Mouse (Mus musculus) heart, postnatal 0 days (tissue): ENCODE data around the gene Erc1. TPM values are rescaled to one million over a fixed set of nuclear protein-coding genes. Genes with fewer than 3 reads are reported as not detected.

ENCODE experiments used
- ATAC-seq: fragments of 200-750 bp; cut with Nextera tagmentation; 2 replicates; pipeline ENCODE4 v1.8.0; 2017; ENCODE audit warnings: low read depth, moderate number of reproducible peaks, moderate library complexity; ENCODE audit not compliant: insufficient read depth
- DNase-seq: peaks from one replicate; pipeline ENCODE4 v3.0.0-alpha.2; 2016; ENCODE audit warnings: low spot score
- H3K27ac ChIP-seq: fragments of 300-500 bp; sonication (generic); 2 replicates; pipeline ENCODE4 v1.5.1; 2014; ENCODE audit warnings: low read depth, mild to moderate bottlenecking
- H3K27me3 ChIP-seq: fragments of 300-500 bp; sonication (generic); 2 replicates; pipeline ENCODE4 v1.6.1; 2014; ENCODE audit warnings: low read length, mixed read lengths; ENCODE audit not compliant: control insufficient read depth, insufficient read depth
- H3K36me3 ChIP-seq: fragments of 300-500 bp; sonication (generic); replicated peaks from 2 replicates; pipeline ENCODE4 v1.6.1; 2014; ENCODE audit warnings: low read length, mixed read lengths; ENCODE audit not compliant: control insufficient read depth, insufficient read depth
- H3K4me1 ChIP-seq: fragments of 300-500 bp; sonication (generic); 2 replicates; pipeline ENCODE4 v1.6.1; 2014; ENCODE audit warnings: antibody characterized with exemption; ENCODE audit not compliant: control insufficient read depth, insufficient read depth
- H3K4me2 ChIP-seq: fragments of 300-500 bp; sonication (generic); 2 replicates; pipeline ENCODE4 v1.6.1; 2014; ENCODE audit warnings: low read depth, mild to moderate bottlenecking, low read length, moderate library complexity
- H3K4me3 ChIP-seq: fragments of 300-500 bp; sonication (generic); 2 replicates; pipeline ENCODE4 v1.5.1; 2014; ENCODE audit warnings: low read depth, low read length
- H3K9ac ChIP-seq: fragments of 300-500 bp; sonication (generic); replicated peaks from 2 replicates; pipeline ENCODE4 v1.6.1; 2014; ENCODE audit warnings: low read depth, low read length, mixed read lengths
- H3K9me3 ChIP-seq: fragments of 300-500 bp; sonication (generic); replicated peaks from 2 replicates; pipeline ENCODE4 v1.6.1; 2016; ENCODE audit warnings: low read length; ENCODE audit not compliant: control insufficient read depth
- CTCF ChIP-seq: IDR thresholded peaks from 2 replicates; pipeline ENCODE4 v1.5.1; 2016; ENCODE audit warnings: antibody characterized with exemption, control low read depth, low read depth
- EP300 ChIP-seq: IDR thresholded peaks from 2 replicates; pipeline ENCODE4 v1.6.1; 2016; ENCODE audit warnings: antibody characterized with exemption, low read depth
- WGBS: fragments of 180-500 bp; shearing (Covaris S2); extraction: QIAGEN DNeasy Blood & Tissue Kit; methylation state at CpG from one replicate; pipeline ENCODE4 v1.1.7; 2014; 5-methylcytosine and 5-hydroxymethylcytosine counted together
- polyA plus RNA-seq: library from polyadenylated mRNA; unstranded; fragments of >200 nt; fragmentation: Nextera tagmentation; extraction: Ambion mirVana; gene quantifications from 2 replicates; pipeline ENCODE4 v1.2.1, GENCODE M21; 2015
- total RNA-seq: library from RNA; depleted of rRNA; stranded (reverse); fragments of >200 nt; gene quantifications from 2 replicates; pipeline ENCODE4 v1.2.3, GENCODE M21; 2014; ENCODE audit warnings: low replicate concordance

Gene Erc1
- total and polyA plus RNA-seq, 2 experiments from 2014 or later = 11.9 to 30.7 TPM

DNA sequence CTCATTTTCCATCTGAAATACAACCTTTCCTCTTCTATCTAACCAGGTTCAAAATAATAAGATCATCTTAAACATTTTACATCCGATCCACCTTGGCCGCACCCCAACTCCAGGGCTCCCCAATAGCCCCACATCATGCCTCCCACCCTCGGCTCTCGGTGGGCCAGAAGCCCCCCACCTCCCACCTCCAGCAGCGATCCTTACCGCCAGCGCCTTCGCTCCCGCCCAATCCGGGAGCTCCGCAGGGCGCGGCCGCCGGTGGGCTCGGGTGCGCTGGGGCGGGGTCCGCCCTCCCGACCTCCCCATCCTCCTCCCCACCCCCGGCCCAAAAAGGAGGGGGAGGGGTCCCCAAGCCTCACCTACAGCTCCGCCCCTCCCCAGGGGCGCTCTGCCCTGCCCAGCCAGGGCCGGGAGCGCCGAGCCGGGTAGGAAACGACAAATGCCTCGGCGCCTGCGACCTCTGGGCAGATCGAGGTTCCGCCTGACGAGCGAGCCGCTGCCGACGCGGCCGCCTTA lies 391 bp downstream of the Erc1 start:
- Histone ChIP-seq H3K27me3 (no peaks in the 10 kb centered on the region), H3K4me3 (peak overlapping the region; percentile 98), H3K4me2 (peak overlapping the region; percentile 95), H3K36me3 (no peaks in the 10 kb centered on the region), H3K9me3 (no peaks in the 10 kb centered on the region), H3K4me1 (peaks cover 13% of the 10 kb centered on the region), H3K9ac (peak overlapping the region; percentile 93), H3K27ac (peak overlapping the region; percentile 96)
- peak; percentile 5 for ATAC-seq
- DNase-seq = no peak
- WGBS = 1% methylated on average over 31 of the region's 40 CpGs
- TF ChIP-seq CTCF (no peak), EP300 (no peak)

DNA sequence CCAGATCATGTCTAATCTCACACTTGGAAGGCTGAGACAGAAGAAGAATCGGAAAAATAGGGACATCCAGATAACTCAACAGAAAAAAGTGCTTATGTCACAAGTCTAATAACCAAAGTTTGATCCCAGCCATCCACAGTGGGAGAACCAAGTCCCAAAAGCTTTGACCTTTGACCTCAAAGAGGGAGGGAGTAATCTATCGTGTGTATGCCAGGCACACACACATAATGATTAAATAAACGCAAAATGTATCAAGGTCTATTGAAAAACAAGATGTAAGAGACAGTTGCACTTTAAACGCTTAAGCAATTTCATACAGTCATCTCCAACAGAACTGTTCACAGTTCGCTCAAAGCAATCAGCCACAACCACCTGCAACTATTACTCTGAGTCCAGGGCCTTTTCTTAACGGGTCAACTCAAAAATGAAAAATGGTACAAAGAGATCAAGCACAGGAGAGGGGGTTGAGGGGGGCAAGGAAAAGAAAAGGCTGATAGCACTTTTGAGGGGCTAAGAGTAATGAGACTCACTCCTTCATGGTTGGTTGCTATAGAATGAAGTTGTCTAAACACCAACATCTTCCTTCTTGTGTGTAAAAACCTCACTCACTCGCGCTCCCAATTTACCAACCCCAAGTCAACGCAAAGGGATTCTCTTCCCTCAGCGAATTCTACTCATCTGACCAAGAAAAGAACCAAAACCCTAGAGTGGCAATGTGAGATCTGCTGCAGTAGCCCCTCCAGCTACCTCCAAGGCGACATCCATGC lies 1.0 kb downstream of the Erc1 start:
- WGBS = 34% methylated on average over 11 of the region's 11 CpGs
- ATAC-seq (no peak), DNase-seq (no peak)
- peak overlapping the region; percentile 93 for H3K9ac ChIP-seq
- TF ChIP-seq EP300 (no peak), CTCF (no peak)
- H3K4me2 ChIP-seq = peak overlapping the region; percentile 95
- H3K9me3 ChIP-seq = no peaks in the 10 kb centered on the region
- H3K27me3 ChIP-seq = no peaks in the 10 kb centered on the region
- H3K36me3 ChIP-seq = no peaks in the 10 kb centered on the region
- H3K4me1 ChIP-seq = peaks cover 13% of the 10 kb centered on the region
- H3K27ac ChIP-seq = peak overlapping the region; percentile 96; the same call in 1 of the 2 replicates
- H3K4me3 ChIP-seq = peak overlapping the region; percentile 98

GRCm38 (mm10) chr6:119829951-119830350 lies 18.0 kb downstream of the Erc1 start:
- Histone ChIP-seq H3K4me1 (peaks cover 6% of the 10 kb centered on the region; the same call in 1 of the 2 replicates), H3K27ac (no peak overlapping the region), H3K9ac (no peak overlapping the region), H3K4me3 (no peak overlapping the region), H3K36me3 (no peaks in the 10 kb centered on the region), H3K4me2 (no peak overlapping the region), H3K9me3 (no peaks in the 10 kb centered on the region), H3K27me3 (no peaks in the 10 kb centered on the region)
- TF ChIP-seq EP300 = no peak
- TF ChIP-seq CTCF = no peak
- DNase-seq = no peak
- no peak for ATAC-seq
- 74% methylated on average over 5 of the region's 5 CpGs for WGBS

- peaks cover 6% of the 10 kb centered on the region; the same call in 1 of the 2 replicates for H3K4me1 ChIP-seq
- peak; percentile 36 for ATAC-seq
- no peaks in the 10 kb centered on the region for H3K9me3 ChIP-seq
- TF ChIP-seq CTCF (no peak), EP300 (peak; percentile 62)
- H3K4me3 ChIP-seq = no peak overlapping the region
- H3K4me2 ChIP-seq = no peak overlapping the region
- no peaks in the 10 kb centered on the region for H3K27me3 ChIP-seq
- H3K36me3 ChIP-seq = peaks cover 16% of the 10 kb centered on the region
- WGBS = 45% methylated on average over 1 of the region's 1 CpGs
- H3K9ac ChIP-seq = no peak overlapping the region
- peak; percentile 33 for DNase-seq
- peak overlapping the region; percentile 75 for H3K27ac ChIP-seq
These were observed 19.8 kb downstream of the Erc1 start for GRCm38 (mm10) chr6:119828165-119828564.

DNA sequence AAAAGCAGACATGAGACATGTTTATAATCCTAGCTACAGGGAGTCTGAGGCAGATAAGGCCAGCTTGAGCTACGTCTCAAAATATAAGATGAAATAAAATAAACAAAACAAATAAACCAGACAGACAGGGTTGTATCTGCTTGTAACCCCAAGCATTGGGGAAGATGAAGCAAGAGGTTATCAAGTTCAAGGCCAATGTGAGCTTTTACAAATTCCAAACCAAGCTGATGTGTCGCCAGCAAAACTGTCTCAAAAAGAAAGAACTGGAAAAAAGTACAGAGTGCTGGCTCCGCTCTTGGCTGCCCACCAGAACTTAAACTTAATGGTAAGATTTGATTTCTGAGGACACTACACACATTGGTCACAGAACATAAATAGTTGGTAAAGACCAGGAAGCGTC lies 21.3 kb downstream of the Erc1 start:
- no peak for TF ChIP-seq EP300
- TF ChIP-seq CTCF = no peak
- Histone ChIP-seq H3K4me1 (peaks cover 6% of the 10 kb centered on the region; the same call in 1 of the 2 replicates), H3K9ac (no peak overlapping the region), H3K4me2 (no peak overlapping the region), H3K27me3 (no peaks in the 10 kb centered on the region), H3K9me3 (no peaks in the 10 kb centered on the region), H3K4me3 (no peak overlapping the region), H3K27ac (0 out of 2 replicates have a peak overlapping the region, but pooled peaks have one; percentile 75), H3K36me3 (peaks cover 16% of the 10 kb centered on the region)
- no peak for ATAC-seq
- 69% methylated on average over 4 of the region's 4 CpGs for WGBS
- no peak for DNase-seq
